Comparison of ENCODE assay signal across 9 mouse cellular contexts in the genomic region with DNA sequence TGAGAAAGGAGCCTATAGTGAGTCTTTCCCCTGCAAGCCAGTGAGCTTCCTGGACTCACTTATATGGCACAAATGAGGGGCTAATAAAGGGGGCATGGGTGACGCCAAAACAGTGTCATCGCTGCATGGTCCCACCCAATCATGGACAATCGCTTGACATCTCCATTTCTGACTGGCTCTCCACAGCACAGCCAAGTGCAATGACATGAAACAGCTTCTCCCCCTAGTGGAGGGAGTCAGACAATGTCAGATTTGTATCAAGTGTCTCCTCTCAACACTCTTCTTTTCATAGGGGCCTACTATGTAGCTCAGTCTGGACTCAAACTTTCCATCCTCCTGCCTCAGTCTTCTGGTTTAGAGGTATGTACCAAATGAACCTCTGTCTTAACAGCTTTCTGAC. TPM values are rescaled to one million over a fixed set of nuclear protein-coding genes. Genes with fewer than 3 reads are reported as not detected.
DNase-seq lines count a peak whose midpoint lies in the region; ATAC-seq and TF ChIP-seq lines count a peak whose summit lies in the region.
"Had no signal": no experiment of that assay in that cellular context is flagged by ENCODE, and none has a peak within 500 bp of the region (broad histone marks: within the 10 kb centered on the region; RNA-seq: fewer than 3 reads in every experiment).

No protein-coding gene starts in this region.

- no peak overlapping the region for H3K4me3 ChIP-seq in limb, embryonic 14.5 days (replicated peaks; ENCODE audit: low read length)
- H3K4me3 ChIP-seq in limb, embryonic 10.5 days, result no peak overlapping the region
- no peak overlapping the region for H3K4me3 ChIP-seq in embryonic facial prominence, embryonic 14.5 days (ENCODE audit: low read depth, low read length)
- no peak overlapping the region for H3K4me3 ChIP-seq in hindbrain, postnatal 0 days (ENCODE audit: low read length)
- no peak overlapping the region for H3K4me3 ChIP-seq in liver, embryonic 11.5 days (ENCODE audit: low read depth, low read length)
- H3K4me3 ChIP-seq: erythroblast, embryonic 14.5 days had no signal

- no peak for TF ChIP-seq POLR2A in limb, embryonic 14.5 days (IDR thresholded peaks at IDR 0.05; ENCODE audit: borderline replicate concordance, extremely low read depth, insufficient read depth, insufficient read length)

- H3K27ac ChIP-seq in limb, embryonic 14.5 days (replicated peaks; ENCODE audit: low read depth, low read length), result no peak overlapping the region
- no peak overlapping the region for H3K27ac ChIP-seq in limb, embryonic 10.5 days
- no peak overlapping the region for H3K27ac ChIP-seq in embryonic facial prominence, embryonic 14.5 days (replicated peaks; ENCODE audit: low read depth, low read length)
- no peak overlapping the region for H3K27ac ChIP-seq in hindbrain, postnatal 0 days
- H3K27ac ChIP-seq in liver, embryonic 11.5 days (ENCODE audit: low read depth, low read length), result no peak overlapping the region

- no peaks in the 10 kb centered on the region for H3K27me3 ChIP-seq in limb, embryonic 14.5 days (ENCODE audit: control insufficient read depth, insufficient read depth, low read length)
- H3K27me3 ChIP-seq in limb, embryonic 10.5 days (ENCODE audit: low read depth, poor library complexity, severe bottlenecking), result no peaks in the 10 kb centered on the region
- no peaks in the 10 kb centered on the region for H3K27me3 ChIP-seq in embryonic facial prominence, embryonic 14.5 days (replicated peaks; ENCODE audit: control insufficient read depth, insufficient read depth, low read length)
- H3K27me3 ChIP-seq in hindbrain, postnatal 0 days (ENCODE audit: insufficient read depth, low read length), result no peaks in the 10 kb centered on the region
- no peaks in the 10 kb centered on the region for H3K27me3 ChIP-seq in liver, embryonic 11.5 days (replicated peaks; ENCODE audit: control insufficient read depth, insufficient read depth, low read length)

- peaks cover 59% of the 10 kb centered on the region for H3K36me3 ChIP-seq in limb, embryonic 14.5 days (ENCODE audit: control insufficient read depth, insufficient read depth, low read length)
- peaks cover 91% of the 10 kb centered on the region for H3K36me3 ChIP-seq in limb, embryonic 10.5 days
- peaks cover 54% of the 10 kb centered on the region for H3K36me3 ChIP-seq in embryonic facial prominence, embryonic 14.5 days (ENCODE audit: control insufficient read depth, insufficient read depth, low read length)
- peaks cover 34% of the 10 kb centered on the region for H3K36me3 ChIP-seq in hindbrain, postnatal 0 days (ENCODE audit: insufficient read depth, low read length)
- peaks cover 16% of the 10 kb centered on the region for H3K36me3 ChIP-seq in liver, embryonic 11.5 days (ENCODE audit: control insufficient read depth, insufficient read depth, low read length)

- DNase-seq in limb, embryonic 14.5 days (ENCODE audit: low spot score), result peak; percentile 64
- DNase-seq in limb, embryonic 10.5 days (ENCODE audit: low spot score), result no peak
- DNase-seq in Muller cell, postnatal 12 days (ENCODE audit: inconsistent ontology term), result peak; percentile 43
- DNase-seq in embryonic facial prominence, embryonic 14.5 days (ENCODE audit: low spot score), result peak; percentile 76
- DNase-seq in hindbrain, postnatal 0 days (ENCODE audit: low spot score), result peak; percentile 81
- DNase-seq in liver, embryonic 11.5 days (ENCODE audit: low spot score), result no peak
- DNase-seq in ovary, adult 18-20 months (ENCODE audit: low spot score), result no peak

- H3K9ac ChIP-seq in limb, embryonic 14.5 days (ENCODE audit: low read depth, low read length, severe bottlenecking), result no peak overlapping the region
- H3K9ac ChIP-seq in embryonic facial prominence, embryonic 14.5 days (ENCODE audit: low read depth, low read length), result no peak overlapping the region
- H3K9ac ChIP-seq in hindbrain, postnatal 0 days (replicated peaks; ENCODE audit: low read length), result no peak overlapping the region
- H3K9ac ChIP-seq in liver, embryonic 11.5 days (ENCODE audit: low read depth, low read length), result no peak overlapping the region

- ATAC-seq in limb, embryonic 14.5 days (ENCODE audit: low FRiP score, low read depth), result peak; percentile 41; the same call in 1 of the 2 replicates
- ATAC-seq in embryonic facial prominence, embryonic 14.5 days (ENCODE audit: low read depth), result peak; percentile 68; the same call in 1 of the 2 replicates
- peak; percentile 88 for ATAC-seq in hindbrain, postnatal 0 days
- peak; percentile 29; the same call in 1 of the 2 replicates for ATAC-seq in liver, embryonic 11.5 days (replicated peaks; ENCODE audit: low FRiP score)
- peak; percentile 61 for ATAC-seq in monocyte, adult 5-6 weeks (replicated peaks; ENCODE audit: insufficient number of reproducible peaks, low FRiP score, low TSS enrichment, poor library complexity, severe bottlenecking)

- no peaks in the 10 kb centered on the region for H3K9me3 ChIP-seq in limb, embryonic 14.5 days (ENCODE audit: control insufficient read depth, low read length)
- no peaks in the 10 kb centered on the region for H3K9me3 ChIP-seq in limb, embryonic 10.5 days (replicated peaks)
- no peaks in the 10 kb centered on the region for H3K9me3 ChIP-seq in embryonic facial prominence, embryonic 14.5 days (ENCODE audit: control insufficient read depth, low read length)
- no peaks in the 10 kb centered on the region for H3K9me3 ChIP-seq in hindbrain, postnatal 0 days (ENCODE audit: low read length)
- H3K9me3 ChIP-seq in liver, embryonic 11.5 days (ENCODE audit: control insufficient read depth, low read length), result no peaks in the 10 kb centered on the region

- peak; percentile 89 for TF ChIP-seq CTCF in hindbrain, postnatal 0 days (IDR thresholded peaks at IDR 0.05; ENCODE audit: low read depth)

- no peaks in the 10 kb centered on the region for H3K4me1 ChIP-seq in limb, embryonic 14.5 days (ENCODE audit: control insufficient read depth, insufficient read depth, low read length)
- H3K4me1 ChIP-seq in limb, embryonic 10.5 days, result no peaks in the 10 kb centered on the region
- no peaks in the 10 kb centered on the region for H3K4me1 ChIP-seq in embryonic facial prominence, embryonic 14.5 days (ENCODE audit: control insufficient read depth, insufficient read depth, low read length)
- no peaks in the 10 kb centered on the region for H3K4me1 ChIP-seq in hindbrain, postnatal 0 days (ENCODE audit: insufficient read depth, low read length)
- no peaks in the 10 kb centered on the region for H3K4me1 ChIP-seq in liver, embryonic 11.5 days (replicated peaks; ENCODE audit: control insufficient read depth, insufficient read depth, low read length)

- WGBS in limb, embryonic 14.5 days, result 70% methylated on average over 3 of the region's 3 CpGs
- 78% methylated on average over 3 of the region's 3 CpGs for WGBS in limb, embryonic 10.5 days
- 54% methylated on average over 3 of the region's 3 CpGs for WGBS in embryonic facial prominence, embryonic 14.5 days
- WGBS in hindbrain, postnatal 0 days, result 44% methylated on average over 3 of the region's 3 CpGs
- WGBS in liver, embryonic 11.5 days, result 58% methylated on average over 3 of the region's 3 CpGs

- H3K4me2 ChIP-seq in limb, embryonic 14.5 days (replicated peaks; ENCODE audit: low read depth, low read length, severe bottlenecking), result no peak overlapping the region
- no peak overlapping the region for H3K4me2 ChIP-seq in embryonic facial prominence, embryonic 14.5 days (ENCODE audit: low read depth, low read length)
- no peak overlapping the region for H3K4me2 ChIP-seq in hindbrain, postnatal 0 days (ENCODE audit: low read depth, low read length)
- no peak overlapping the region for H3K4me2 ChIP-seq in liver, embryonic 11.5 days

RNA-seq across cellular contexts. Expression of a gene that starts 17.9 kb away (rescaled TPM):
- polyA plus RNA-seq in limb, embryonic 14.5 days (2012; rRNA removed), result 71.5 and 76.0 TPM in 2 replicates
- 99.2 and 119 TPM in 2 replicates for polyA plus RNA-seq in limb, embryonic 14.5 days (2014; fragmentation: Nextera tagmentation; extraction: Ambion mirVana)
- 93.3 and 127 TPM in 2 replicates for polyA plus RNA-seq in limb, embryonic 10.5 days (2016; fragmentation: Nextera tagmentation; extraction: Ambion mirVana)
- polyA plus RNA-seq in embryonic facial prominence, embryonic 14.5 days (2014; fragmentation: Nextera tagmentation; extraction: Ambion mirVana), result 121 and 126 TPM in 2 replicates
- 84.8 and 96.6 TPM in 2 replicates for total RNA-seq in hindbrain, postnatal 0 days (2014; rRNA removed)
- 79.8 and 92.3 TPM in 2 replicates for polyA plus RNA-seq in hindbrain, postnatal 0 days (2015; fragmentation: Nextera tagmentation; extraction: Ambion mirVana)
- polyA plus RNA-seq in liver, embryonic 11.5 days (2014; fragmentation: Nextera tagmentation; extraction: Ambion mirVana), result 264 and 315 TPM in 2 replicates
- 7.0 to 22.2 TPM (median 20.8 TPM) in 3 replicates for total RNA-seq in monocyte, adult 5-6 weeks (2017)

RNA-seq across cellular contexts. Expression of a gene that starts 19.7 kb away (rescaled TPM):
- polyA plus RNA-seq in limb, embryonic 14.5 days (2012; rRNA removed), result 13.9 and 16.0 TPM in 2 replicates
- polyA plus RNA-seq in limb, embryonic 14.5 days (2014; fragmentation: Nextera tagmentation; extraction: Ambion mirVana), result 22.5 and 25.3 TPM in 2 replicates
- polyA plus RNA-seq in limb, embryonic 10.5 days (2016; fragmentation: Nextera tagmentation; extraction: Ambion mirVana), result 57.7 and 62.1 TPM in 2 replicates
- polyA plus RNA-seq in embryonic facial prominence, embryonic 14.5 days (2014; fragmentation: Nextera tagmentation; extraction: Ambion mirVana), result 19.1 and 21.6 TPM in 2 replicates
- total RNA-seq in hindbrain, postnatal 0 days (2014; rRNA removed), result 15.5 and 28.0 TPM in 2 replicates
- 20.9 and 22.8 TPM in 2 replicates for polyA plus RNA-seq in hindbrain, postnatal 0 days (2015; fragmentation: Nextera tagmentation; extraction: Ambion mirVana)
- polyA plus RNA-seq in liver, embryonic 11.5 days (2014; fragmentation: Nextera tagmentation; extraction: Ambion mirVana), result 29.0 and 30.1 TPM in 2 replicates
- 1.9 to 4.9 TPM (median 3.2 TPM) in 3 replicates for total RNA-seq in monocyte, adult 5-6 weeks (2017)

Comparison
In these comparisons a context has a peak if more than half of its experiments do, and no peak if none do; other contexts are left out.
1. DNase-seq: peak in limb, embryonic 14.5 days (single experiment), Muller cell, postnatal 12 days (single experiment), embryonic facial prominence, embryonic 14.5 days (single experiment) and hindbrain, postnatal 0 days (single experiment); none in limb, embryonic 10.5 days (single experiment), liver, embryonic 11.5 days (single experiment) and ovary, adult 18-20 months (single experiment).
2. ATAC-seq: peak in every context shown above with its lines; median percentile 88 in hindbrain, postnatal 0 days; 68 in embryonic facial prominence, embryonic 14.5 days; 61 in monocyte, adult 5-6 weeks; 41 in limb, embryonic 14.5 days; 29 in liver, embryonic 11.5 days.